Mouse (Mus musculus) layer of hippocampus, postnatal 36 days (tissue): ENCODE measurements around the gene Spg20. TPM values are rescaled to one million over a fixed set of nuclear protein-coding genes. Genes with fewer than 3 reads are reported as not detected.
A peak's percentile ranks its signal among the peaks of the same experiment; 100 is the strongest.

Experiments
- DNase-seq, 2 experiments: peaks; one replicate each; pipeline ENCODE4 v3.0.0; 2022
- microRNA-seq, 2 experiments: library from miRNA; unstranded; fragments of <30 nt; microRNA quantifications; one replicate each; pipeline ENCODE4 v1.2.0; 2021
- total RNA-seq, 2 experiments: library from RNA; stranded (reverse); gene quantifications; 2 replicates each; pipeline ENCODE4 v1.2.3; 2021

Gene Spg20
- total RNA-seq, 2 experiments from 2014 or later = 39.2 to 40.3 TPM

GRCm38 (mm10) chr3:55151656-55152433, 39.9 kb downstream of the Spg20 start:
- peak; percentile 43 to 60 for DNase-seq

- no peak for DNase-seq
These were observed 40.9 kb downstream of the Spg20 start for GRCm38 (mm10) chr3:55152673-55153334.

DNA sequence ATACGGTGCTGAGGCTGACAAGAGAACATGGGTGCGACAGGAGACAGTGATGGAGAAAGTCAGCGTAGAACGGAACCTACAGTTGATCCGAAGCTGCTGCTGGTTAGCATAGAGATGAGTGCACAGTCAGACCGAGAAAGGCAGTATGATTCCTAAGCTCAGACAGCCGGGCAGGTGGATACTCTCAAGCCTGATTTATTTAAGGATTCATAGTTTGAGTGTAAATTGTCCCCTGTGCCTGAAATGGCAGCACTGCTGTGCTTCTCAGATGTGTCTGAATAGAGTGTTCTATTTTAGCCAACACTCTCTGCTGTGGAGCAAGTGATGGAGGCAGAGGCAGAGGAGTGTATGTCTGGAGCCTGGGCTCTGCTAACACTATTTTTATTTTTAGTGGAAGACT, 42.3 kb downstream of the Spg20 start:
- no peak for DNase-seq

GRCm38 (mm10) chr3:55157413-55157812, 45.5 kb downstream of the Spg20 start:
- no peak for DNase-seq

- DNase-seq = no peak
These were observed 49.2 kb downstream of the Spg20 start for GRCm38 (mm10) chr3:55161144-55161543.

DNA sequence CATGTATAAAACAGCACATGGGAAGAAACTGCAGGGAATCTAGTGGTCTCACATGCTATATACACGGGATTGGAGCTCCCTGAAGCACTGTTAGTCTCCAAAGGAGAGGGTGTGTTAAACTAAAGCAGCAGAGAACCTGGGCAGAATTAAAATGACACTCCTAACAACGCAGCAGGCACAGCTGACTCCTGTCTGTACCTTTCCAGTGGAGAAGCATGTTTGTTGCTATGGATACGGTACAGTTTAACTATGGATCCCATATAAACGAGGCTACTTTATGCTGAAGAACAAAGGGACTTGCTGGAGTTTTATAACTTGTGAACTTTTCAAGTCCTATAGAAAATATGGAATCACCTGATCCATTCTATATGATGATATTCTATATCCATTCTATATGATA, 51.6 kb downstream of the Spg20 start:
- no peak for DNase-seq

DNA sequence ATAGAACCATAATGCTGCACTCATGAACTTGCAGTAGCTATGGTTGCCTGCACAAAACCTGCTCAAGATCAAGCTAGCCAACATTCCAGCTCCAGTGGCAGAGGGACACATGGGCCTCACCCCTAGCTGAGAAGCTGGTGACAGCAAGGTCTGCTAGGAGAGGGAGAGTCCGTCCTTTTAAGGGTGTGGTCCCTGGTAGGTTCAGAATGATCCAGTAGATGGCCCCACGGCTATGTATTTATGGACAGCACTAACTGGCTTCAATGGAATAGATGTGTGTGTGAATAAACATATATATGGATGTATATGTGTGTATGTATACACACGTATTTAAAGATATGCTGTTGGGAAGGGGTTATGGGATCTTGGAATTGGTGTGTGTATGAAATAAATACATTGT, 60.6 kb downstream of the Spg20 start:
- DNase-seq = no peak

- no peak for DNase-seq
These were observed 65.4 kb downstream of the Spg20 start for GRCm38 (mm10) chr3:55177271-55177670.

DNA sequence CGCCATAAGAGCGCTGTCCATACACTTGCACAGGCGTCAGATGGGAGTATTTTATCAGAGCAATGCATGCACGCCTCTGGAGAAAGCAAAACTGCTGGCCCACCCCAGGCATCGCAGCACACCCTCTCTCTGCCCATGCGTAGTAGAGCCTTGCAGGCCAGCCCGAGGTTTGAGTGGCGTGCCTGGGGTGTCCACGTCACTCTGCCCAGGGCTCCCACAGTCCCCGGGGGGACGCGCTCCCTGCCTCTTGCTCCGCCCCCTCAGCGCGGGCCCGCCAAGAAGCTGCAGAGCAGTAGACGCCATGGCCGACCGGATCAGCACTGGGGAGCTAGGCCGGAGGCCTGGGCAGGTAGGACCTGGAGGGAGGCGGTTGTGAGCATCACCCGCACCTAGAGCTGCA, 69.9 kb downstream of the Spg20 start, which contains the start of gene Sohlh2:
Gene Sohlh2 (plus strand): TSS at position 263 of the 400 bp plus-strand sequence.
- DNase-seq = no peak

Small RNA genes lying within 50 kb of the gene (microRNA-seq; reads per million reads assigned to microRNA genes)
- gene Gm22029 = 0 reads per million in 2 experiments

Other genes starting within 250 kb of the Spg20 start
- gene Sertm1, start 196.2 kb upstream of the Spg20 start, total RNA-seq = 10 to 100 TPM; 80.4 to 82.3 TPM
- 1 to 10 TPM; 2.6 to 3.4 TPM for gene Ccna1, start 56.6 kb upstream of the Spg20 start, total RNA-seq
- gene Ccdc169, start 25.2 kb downstream of the Spg20 start, total RNA-seq = under 1 TPM; 0.22 to 0.56 TPM
- gene Sohlh2, start 69.9 kb downstream of the Spg20 start, total RNA-seq = not detected
- 100 to 1,000 TPM; 577 to 611 TPM for gene Dclk1, start 130.3 kb downstream of the Spg20 start, total RNA-seq